Mouse (Mus musculus): ENCODE data around the gene Pih1d1.

- TF ChIP-seq MAFK (IDR thresholded peaks at IDR 0.05; ENCODE audit: insufficient read depth, low read depth, low read length) (no peak), ZNF384 (IDR thresholded peaks at IDR 0.05; ENCODE audit: low read depth, low read length) (no peak), HCFC1 (IDR thresholded peaks at IDR 0.05; ENCODE audit: borderline replicate concordance, insufficient read depth, low read length) (no peak), CHD2 (IDR thresholded peaks at IDR 0.05; ENCODE audit: low read depth, low read length) (0 out of 2 replicates have a peak, but pooled peaks have one; percentile 26)
These were observed 50.5 kb downstream of the Pih1d1 start, which contains the start of gene Ccdc155 for GRCm38 (mm10) chr7:45204380-45205143.
